Mouse (Mus musculus) thymus, postnatal 10 days (tissue): Measurements from ENCODE around the gene Slamf6.
A peak's percentile ranks its signal among the peaks of the same experiment; 100 is the strongest.
"Not testable (repeated sequence)": the region's sequence is repeated elsewhere in the genome, so short reads cannot be mapped to it uniquely, and the experiment has no call there.

ENCODE experiments used
- DNase-seq, 2 experiments: peaks; one replicate each; pipeline ENCODE4 v3.0.0; 2021; ENCODE audit warnings: low spot score in 2 of 2

Slamf6 gene

GRCm38 (mm10) chr1:171955071-171955470 lies 37.8 kb downstream of the Slamf6 start:
- DNase-seq, result peak in 1 of 2 experiments; percentile 25

- DNase-seq, result no peak
Observed at GRCm38 (mm10) chr1:171957411-171957810, 40.1 kb downstream of the Slamf6 start.

DNA sequence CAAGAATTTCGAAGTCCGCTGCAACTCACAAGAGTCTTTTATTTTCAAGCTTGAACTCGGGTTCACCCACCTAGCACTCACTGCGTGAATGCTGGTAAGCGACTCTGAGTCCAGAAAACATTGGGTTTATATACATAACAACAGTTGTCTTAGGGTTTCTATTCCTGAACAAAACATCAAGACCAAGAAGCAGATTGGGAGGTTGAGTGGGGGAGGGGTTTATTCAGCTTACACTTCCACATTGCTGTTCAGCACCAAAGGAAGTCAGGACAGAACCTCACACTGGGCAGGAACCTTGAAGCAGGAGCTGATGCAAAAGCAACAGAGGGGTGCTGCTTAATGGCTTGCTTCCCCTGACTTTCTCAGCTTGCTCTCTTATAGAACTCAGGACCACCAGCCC lies 43.4 kb downstream of the Slamf6 start:
- no peak for DNase-seq

- peak; percentile 61 to 72 for DNase-seq
Observed at GRCm38 (mm10) chr1:171961704-171962103, 44.4 kb downstream of the Slamf6 start.

DNA sequence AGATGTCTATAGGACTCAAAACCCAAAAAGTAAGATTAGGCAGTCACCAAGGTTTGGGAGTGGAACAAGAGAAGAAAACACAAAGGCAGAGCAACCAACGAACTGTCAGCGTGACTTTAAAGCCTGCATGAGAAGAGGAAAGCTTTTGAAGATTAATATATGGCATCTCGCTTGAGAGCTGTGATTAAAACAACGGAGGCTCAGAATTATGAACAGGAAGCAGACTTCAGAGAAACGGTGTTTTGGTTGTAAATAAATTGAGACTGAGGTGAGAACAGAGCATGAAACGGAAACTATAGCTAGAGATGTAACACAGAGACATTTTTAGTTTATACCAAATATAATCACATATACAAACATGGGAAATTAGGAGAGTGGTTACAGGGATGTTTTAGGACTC lies 46.3 kb downstream of the Slamf6 start:
- DNase-seq, result no peak

DNA sequence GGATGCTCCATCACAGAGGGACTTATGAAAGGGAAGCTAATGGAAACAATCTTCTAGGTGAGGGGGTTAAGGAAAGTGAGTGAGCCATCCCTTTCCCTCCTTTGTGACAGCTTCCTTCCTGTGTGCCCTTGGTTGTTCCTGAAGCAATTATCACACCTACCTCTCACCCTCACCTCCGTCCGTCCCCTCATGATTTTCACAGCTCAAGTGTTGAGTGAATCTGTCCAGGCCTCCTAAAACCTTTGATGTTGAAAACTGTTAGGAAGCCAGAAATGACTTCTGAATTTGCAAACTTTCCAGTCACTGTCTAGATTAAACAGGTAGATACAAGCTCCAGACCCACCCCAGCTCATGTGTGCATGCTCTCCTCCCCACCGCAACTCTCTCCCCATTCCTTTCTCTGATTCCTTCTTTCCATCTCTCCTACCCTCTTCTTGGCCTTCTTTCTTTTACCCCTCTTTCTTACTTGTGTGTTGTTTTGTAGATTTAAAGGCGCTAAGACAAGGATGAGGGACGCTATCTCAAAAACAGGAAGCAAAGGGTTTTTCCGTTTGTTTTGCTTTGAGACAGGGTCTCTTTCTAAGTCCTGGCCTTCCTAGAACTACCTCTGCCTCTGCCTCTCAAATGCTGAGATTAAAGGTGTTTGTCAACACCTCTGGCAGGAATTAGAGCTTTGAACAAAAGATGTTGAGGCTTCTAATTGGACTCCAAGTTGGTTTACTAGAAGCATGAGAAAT lies 48.9 kb downstream of the Slamf6 start:
- no peak for DNase-seq

DNA sequence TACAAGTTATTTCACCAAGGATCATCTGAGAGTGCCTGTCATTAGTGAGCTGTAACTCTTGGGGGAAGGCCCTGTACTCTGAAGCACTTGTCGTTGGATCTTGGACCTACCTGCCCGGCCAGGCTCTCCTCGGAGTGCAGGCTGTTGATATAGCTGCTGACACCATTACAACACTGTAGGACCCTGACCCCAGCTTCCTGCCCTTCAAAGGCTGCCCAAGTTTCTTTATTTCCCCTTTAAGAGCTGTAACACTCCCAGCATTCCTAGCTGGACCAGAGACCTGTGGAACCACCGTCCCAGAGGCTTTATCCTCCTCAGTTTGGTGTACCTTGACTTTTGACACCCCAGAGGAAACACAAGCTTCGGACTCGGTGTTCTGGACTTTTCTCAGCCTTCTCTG lies 51.9 kb downstream of the Slamf6 start:
- no peak for DNase-seq

- no peak for DNase-seq
Observed at GRCm38 (mm10) chr1:171970854-171971586, 53.7 kb downstream of the Slamf6 start.

GRCm38 (mm10) chr1:171974361-171974760 lies 57.0 kb downstream of the Slamf6 start:
- not testable (repeated sequence) for DNase-seq

- DNase-seq, result no peak
Observed at GRCm38 (mm10) chr1:171975377-171975776, 58.1 kb downstream of the Slamf6 start.

DNA sequence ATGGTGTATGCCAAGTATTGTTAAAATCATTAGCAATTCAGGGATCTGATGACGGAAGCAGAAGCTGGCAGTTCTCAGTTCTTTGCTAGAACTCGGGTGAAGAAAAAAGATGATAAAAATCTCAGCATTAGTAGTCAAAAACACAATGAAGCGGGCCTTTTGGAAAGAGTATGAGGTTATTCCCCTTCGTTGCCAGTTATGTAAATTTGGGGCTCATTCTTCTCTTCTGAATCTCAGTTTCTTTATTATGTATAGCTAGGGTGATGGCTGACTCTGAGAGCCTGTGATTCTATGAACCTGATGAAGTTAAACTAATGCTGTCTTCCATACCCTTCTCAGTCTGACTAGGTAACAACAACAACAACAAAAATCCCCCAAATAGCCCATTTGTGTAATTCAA lies 58.5 kb downstream of the Slamf6 start:
- DNase-seq, result no peak

DNA sequence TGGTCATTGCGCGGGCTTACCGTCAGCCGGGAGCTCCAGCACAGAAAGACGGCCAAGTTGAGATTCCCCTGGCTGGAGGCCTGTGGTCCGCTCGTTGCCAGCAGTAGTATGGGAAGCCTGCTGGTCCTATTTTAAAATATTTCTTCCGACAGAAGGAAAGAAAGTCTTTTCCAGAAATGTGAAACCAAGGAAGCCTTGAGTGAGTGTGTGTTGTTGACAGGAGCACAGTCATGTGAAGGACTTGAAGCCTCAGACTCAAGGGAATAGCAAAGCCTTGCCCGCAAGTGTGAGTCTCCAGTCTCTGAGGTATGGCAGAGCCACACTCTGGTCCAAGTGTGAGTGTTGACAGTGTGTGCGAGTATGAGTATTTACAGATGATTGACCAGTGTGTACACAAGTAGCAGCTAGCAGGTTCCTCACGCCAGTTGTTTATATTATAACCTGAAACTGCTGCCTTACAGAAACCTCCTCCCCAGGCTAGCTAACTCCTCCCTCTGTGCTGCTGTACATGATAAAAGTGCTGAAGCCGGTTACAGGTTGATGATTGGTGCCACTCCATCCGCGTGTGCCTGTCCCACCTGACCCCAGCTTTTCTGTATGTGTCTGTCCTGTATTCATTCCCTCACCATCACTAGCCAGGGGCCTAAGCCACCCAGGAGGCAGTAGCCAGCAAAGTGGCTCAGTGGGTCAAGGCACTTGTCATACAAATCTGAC lies 59.7 kb downstream of the Slamf6 start:
- DNase-seq, result no peak

DNA sequence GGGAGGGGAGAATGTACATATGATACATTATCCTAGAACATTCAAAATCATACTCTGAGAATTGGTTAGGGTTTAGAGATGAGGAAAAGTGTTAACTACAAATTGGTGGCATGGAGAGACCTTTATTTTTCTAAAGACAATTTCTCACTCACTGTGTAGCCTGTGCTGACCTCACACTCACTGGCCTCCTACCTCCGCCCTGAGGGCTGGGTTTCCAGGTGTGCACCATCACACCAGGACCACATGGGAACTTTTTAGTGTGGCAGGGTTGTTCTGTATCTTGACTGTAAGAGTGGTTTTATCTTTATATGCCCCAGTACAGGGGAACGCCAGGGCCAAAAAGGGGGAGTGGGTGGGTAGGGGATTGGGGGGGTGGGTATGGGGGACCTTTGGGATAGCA lies 60.6 kb downstream of the Slamf6 start:
- DNase-seq, result no peak

DNA sequence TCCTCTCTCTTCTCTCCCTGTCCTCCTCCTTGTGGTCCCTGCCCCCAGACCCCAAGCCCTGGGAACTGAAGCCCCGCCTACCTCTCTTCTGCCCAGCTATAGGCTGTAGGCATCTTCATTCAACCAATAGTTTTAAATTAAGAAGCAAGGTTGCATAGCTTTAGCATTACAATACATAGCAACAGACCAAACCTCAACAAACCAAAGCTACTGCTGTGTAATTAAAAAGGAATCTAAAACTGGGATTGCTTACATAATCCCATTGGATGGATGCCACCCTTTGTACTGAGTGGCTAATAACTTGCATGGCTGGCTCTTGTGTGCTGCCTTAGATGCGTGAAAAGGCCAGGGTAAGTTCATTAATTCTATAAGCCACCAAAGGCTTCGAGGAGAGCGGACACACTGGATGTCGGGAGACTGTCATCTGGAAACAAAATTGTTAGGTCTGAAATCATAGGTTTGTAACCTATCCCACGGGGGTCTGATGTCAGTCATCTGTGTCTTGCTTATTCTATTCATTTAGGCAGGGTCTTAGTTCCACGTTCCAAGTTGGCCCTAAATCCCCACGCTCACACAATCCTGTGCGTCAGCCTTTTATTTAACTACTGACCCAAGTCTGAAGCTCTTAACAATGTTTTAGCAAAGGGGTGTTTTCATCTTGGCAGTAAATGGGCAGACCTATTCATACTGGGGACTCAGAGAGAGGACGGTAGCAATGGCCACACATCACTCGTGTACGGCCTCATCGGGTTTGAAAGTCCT lies 62.8 kb downstream of the Slamf6 start:
- no peak for DNase-seq

DNA sequence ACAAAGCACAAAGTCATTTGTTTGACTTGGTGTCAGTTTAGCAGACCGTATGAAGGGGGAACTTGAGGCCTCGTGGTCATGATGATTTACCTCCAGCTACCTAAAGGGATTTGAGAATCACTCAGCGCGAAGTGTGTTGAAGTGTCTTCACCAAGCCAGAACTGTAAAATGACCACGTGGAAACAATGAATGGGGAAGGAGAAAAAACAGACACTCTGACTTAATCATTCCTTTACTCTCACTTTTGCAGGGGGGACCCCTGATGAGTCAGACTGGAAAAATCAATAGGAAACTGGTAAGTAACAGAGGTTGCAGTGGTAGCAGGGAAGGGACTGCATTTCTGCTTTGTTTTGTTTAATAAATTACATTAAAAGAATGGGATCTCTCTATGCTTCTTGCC lies 64.9 kb downstream of the Slamf6 start:
- DNase-seq, result no peak

DNA sequence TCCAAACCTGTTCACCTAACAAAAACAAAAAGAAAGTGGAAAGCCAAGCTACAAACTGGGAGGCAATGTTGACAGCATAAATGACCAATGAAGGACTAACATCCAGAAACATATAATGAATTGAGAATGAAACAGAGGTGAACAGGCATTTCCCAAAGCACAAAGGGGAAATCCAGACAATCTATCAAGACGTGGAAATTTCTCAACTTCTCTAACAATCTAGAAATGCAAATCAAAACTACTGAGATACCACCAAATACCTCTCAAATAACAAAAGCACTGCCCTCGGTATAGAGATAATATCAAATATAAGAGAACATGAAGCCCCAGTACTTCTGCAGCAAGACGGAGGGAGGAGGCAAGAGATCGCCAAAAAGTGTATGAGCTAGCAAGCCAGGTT lies 65.4 kb downstream of the Slamf6 start:
- no peak for DNase-seq

- no peak for DNase-seq
Observed at GRCm38 (mm10) chr1:171983372-171984001, 66.2 kb downstream of the Slamf6 start.

DNA sequence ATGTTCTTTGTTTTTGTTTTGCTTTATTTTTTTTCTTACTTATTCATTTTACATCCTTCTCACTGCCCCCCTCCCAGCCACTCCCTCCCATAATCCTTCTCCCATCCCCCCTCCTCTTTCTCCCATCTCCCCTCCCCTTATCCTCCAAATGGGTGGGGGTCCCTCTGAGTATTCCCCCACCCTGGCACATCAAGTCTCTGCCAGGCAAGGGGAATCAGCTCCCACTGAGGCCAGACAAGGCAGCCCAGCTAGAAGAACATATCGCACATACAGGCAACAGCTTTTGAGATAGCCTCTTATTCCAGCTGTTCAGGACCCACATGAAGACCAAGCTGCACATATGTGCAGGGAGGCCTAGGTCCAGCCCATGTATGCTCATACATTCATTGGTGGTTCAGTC lies 66.8 kb downstream of the Slamf6 start:
- DNase-seq, result no peak

DNA sequence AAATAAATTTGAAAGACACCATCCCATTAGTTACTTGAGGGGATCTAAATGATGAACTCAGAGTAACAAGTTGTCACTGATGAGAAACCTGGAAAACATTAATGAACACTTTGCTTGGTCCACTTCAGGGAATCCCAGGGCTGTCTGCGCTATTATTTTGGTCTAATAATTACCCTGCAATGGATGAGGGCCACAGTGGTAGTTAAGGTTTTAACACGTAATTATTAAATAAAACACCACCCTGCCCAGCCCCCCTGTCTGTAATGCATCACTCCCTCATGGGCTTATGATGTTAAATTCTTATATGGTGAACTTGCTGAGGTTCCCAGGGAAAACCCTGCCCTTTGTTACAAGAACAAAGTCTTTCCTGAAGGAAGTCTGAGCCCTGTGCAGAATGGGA lies 74.6 kb downstream of the Slamf6 start:
- no peak for DNase-seq

DNA sequence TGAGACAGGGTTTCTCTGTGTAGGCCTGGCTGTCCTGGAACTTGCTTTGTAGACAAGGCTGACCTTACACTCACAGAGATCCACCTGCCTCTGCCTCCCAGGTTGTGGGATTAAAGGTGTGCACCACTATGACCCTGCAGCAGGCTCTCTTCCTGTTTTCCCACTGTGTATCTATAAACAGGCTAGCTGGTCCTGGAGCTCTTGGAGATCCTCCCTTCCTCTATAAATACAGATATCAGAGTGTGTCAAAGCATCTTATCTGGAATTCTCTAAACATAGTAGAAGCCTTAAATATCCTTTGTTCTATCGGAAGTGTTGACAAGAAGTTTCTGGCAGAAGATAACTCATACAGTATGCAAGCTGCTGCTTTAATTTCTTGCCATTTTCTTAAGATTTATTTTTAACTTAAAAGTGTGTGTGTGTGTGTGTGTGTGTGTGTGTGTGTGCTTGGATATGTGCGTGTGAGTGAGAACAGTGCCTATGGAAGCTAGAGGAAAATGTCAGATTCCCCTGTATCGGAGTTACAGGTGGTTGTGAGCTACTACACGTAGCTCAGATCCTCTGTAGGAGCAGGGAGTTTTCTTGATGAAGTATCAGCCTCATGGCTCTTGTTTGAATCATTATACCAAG lies 75.7 kb downstream of the Slamf6 start:
- no peak for DNase-seq

GRCm38 (mm10) chr1:171994501-171994900 lies 77.2 kb downstream of the Slamf6 start:
- no peak for DNase-seq
